Mouse (Mus musculus): ENCODE data around the gene Slc10a4.

Gene Slc10a4

GRCm38 (mm10) chr5:73014745-73015144 is 8.1 kb downstream of the Slc10a4 start:
- DNase-seq (ENCODE audit: low spot score), result no peak

DNA sequence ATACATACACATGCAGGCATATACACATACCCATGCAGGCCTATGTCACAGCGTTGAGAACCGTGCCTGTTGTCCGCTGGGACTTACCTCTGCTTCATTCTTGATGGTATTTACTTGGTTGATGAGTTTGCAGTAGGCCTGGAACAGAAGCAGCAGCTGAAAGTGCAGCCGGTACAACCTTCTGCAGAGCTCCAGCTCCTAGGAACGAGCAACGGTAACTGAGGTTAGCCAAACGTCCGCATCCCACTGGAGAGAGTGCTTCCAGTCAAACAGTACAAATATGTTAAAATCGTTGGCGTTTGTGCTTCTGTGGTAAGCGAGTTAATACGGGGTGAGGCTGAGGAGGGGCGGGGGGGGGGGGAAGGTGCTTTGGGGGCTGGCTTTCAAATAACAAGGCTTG is 17.1 kb downstream of the Slc10a4 start:
- DNase-seq (ENCODE audit: low spot score), result no peak

- DNase-seq (ENCODE audit: low spot score), result no peak
Measured at GRCm38 (mm10) chr5:73028646-73029045, 22.0 kb downstream of the Slc10a4 start.

DNA sequence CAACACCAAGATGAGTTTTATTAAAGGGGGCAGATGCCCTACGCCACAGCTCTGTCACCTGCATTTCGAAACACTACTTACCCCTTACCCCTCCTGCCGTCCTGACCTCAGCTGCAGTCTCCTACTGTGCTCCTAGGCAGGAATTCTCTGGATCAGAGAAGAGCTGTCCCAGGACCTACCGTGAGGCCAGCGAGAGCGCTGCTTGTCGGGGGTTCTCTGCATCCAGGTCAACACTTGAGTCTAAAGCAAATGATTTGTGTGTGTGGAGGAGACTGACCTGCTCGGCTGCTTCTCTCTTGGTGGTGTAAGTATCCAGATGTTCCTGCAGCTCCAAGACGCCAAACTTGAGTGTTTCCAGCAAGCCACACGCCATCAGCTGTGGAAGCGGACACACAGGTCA is 25.8 kb downstream of the Slc10a4 start:
- no peak for DNase-seq (ENCODE audit: low spot score)

GRCm38 (mm10) chr5:73044055-73044454 is 37.4 kb downstream of the Slc10a4 start:
- no peak for DNase-seq (ENCODE audit: low spot score)

- no peak for DNase-seq (ENCODE audit: low spot score)
Measured at GRCm38 (mm10) chr5:73047651-73048245, 41.1 kb downstream of the Slc10a4 start.

- no peak for DNase-seq (ENCODE audit: low spot score)
Measured at GRCm38 (mm10) chr5:73053933-73054332, 47.2 kb downstream of the Slc10a4 start.

DNA sequence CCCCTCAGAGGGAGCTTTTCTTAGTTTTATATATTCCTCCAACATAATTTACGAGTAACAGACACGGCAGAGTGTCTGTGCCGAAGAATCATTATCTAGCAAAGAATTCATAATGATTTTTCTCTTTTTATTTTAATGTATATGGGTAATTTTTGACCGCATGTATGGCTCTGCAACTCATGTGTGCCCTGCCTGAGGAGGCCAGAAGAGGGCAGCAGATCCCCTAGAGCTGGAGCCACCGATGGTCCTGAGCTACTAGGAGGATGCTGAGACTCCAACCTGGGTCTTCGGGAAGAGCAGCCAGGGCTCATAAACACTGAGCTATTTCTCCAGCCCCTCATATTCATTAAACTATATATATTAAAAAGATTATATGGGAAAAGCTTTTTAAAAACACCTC is 49.8 kb downstream of the Slc10a4 start:
- DNase-seq (ENCODE audit: low spot score), result no peak

DNA sequence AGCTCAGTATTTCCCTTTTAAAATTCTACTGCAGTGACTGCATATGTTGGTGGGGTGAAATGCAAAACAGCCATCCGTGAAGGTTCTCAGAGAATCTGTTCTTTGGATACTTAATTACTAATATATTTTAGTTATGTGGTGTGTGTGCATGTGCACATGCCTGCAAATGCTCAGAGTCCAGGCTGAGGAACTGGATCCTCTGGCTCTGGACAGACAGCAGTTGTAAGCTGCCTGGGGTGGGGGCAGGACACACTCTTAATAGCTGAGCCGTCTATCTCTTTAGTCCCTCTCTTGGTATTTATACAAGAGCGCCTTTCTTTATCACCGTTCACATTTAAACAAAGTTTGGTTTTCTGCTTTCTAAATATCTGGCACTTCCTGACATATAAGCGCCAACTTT is 50.3 kb downstream of the Slc10a4 start:
- no peak for DNase-seq (ENCODE audit: low spot score)

GRCm38 (mm10) chr5:73061506-73062155 is 54.9 kb downstream of the Slc10a4 start:
- no peak for DNase-seq (ENCODE audit: low spot score)

Measured in urinary bladder, postnatal 25 days (tissue).